Mouse (Mus musculus) liver, adult 2 months (tissue): ENCODE data around the gene Arhgef39. TPM values are rescaled to one million over a fixed set of nuclear protein-coding genes. Genes with fewer than 3 reads are reported as not detected.

Experiments used
- DNase-seq: peaks from one replicate; pipeline ENCODE4 v3.0.0-alpha.2; 2011; ENCODE audit warnings: low read depth, low spot score; ENCODE audit errors: extremely low read depth
- H3K27ac ChIP-seq: fragments of 200-500 bp; replicated peaks from 2 replicates; pipeline ENCODE4 v1.5.1; 2012; ENCODE audit warnings: low read depth, mild to moderate bottlenecking, control low read depth, inconsistent platforms, low read length; ENCODE audit not compliant: insufficient read depth
- H3K27me3 ChIP-seq: fragments of 200-500 bp; 2 replicates; pipeline ENCODE4 v1.6.1; 2012; ENCODE audit warnings: mild to moderate bottlenecking, moderate library complexity, low read length, inconsistent platforms; ENCODE audit not compliant: control insufficient read depth, insufficient read depth
- H3K36me3 ChIP-seq: fragments of 200-500 bp; 2 replicates; pipeline ENCODE4 v1.6.1; 2012; ENCODE audit warnings: low read length, inconsistent platforms; ENCODE audit not compliant: control insufficient read depth, insufficient read depth
- H3K4me1 ChIP-seq: fragments of 200-500 bp; 2 replicates; pipeline ENCODE4 v1.6.1; 2011; ENCODE audit warnings: low read length; ENCODE audit not compliant: control insufficient read depth, insufficient read depth
- H3K4me3 ChIP-seq: fragments of 200-500 bp; 2 replicates; pipeline ENCODE4 v1.5.1; 2011; ENCODE audit warnings: low read depth, mild to moderate bottlenecking, control low read depth, low read length, moderate library complexity; ENCODE audit not compliant: insufficient read depth
- H3K79me2 ChIP-seq: fragments of 200-500 bp; 2 replicates; pipeline ENCODE4 v1.6.1; 2012; ENCODE audit warnings: inconsistent platforms, mild to moderate bottlenecking, low read length, moderate library complexity; ENCODE audit not compliant: control insufficient read depth, insufficient read depth
- H3K9ac ChIP-seq: fragments of 200-500 bp; 2 replicates; pipeline ENCODE4 v1.6.1; 2012; ENCODE audit warnings: low read depth, mild to moderate bottlenecking, control low read depth, inconsistent platforms, low read length
- CTCF ChIP-seq: fragments of 200-500 bp; IDR thresholded peaks from 2 replicates; pipeline ENCODE4 v1.5.1; 2011; ENCODE audit warnings: low read depth, low read length, control low read depth
- POLR2A ChIP-seq: fragments of 200-500 bp; IDR thresholded peaks from 2 replicates; pipeline ENCODE4 v1.6.1; 2011; ENCODE audit warnings: low read length, control low read depth; ENCODE audit not compliant: insufficient read depth; ENCODE audit errors: extremely low read depth
- WGBS: fragments of 180-500 bp; shearing (Covaris S2); methylation state at CpG from one replicate; pipeline ENCODE4 v1.1.7; 2018; 5-methylcytosine and 5-hydroxymethylcytosine counted together
- polyA plus RNA-seq: library from polyadenylated mRNA; depleted of rRNA; stranded (reverse); fragments of >200 nt; gene quantifications from 2 replicates; pipeline ENCODE4 v1.2.3, GENCODE M21; 2012
- total RNA-seq: library from RNA; depleted of rRNA; stranded (reverse); fragments of >200 nt; gene quantifications from 2 replicates; pipeline ENCODE4 v1.2.3, GENCODE M21; 2014

Arhgef39 gene
- total and polyA plus RNA-seq, 2 experiments: 0.74 to 1.4 TPM

GRCm38 (mm10) chr4:43513300-43513699 lies 13.8 kb upstream of the Arhgef39 start:
- WGBS: 90% methylated on average over 4 of the region's 4 CpGs
- no peaks in the 10 kb centered on the region; the same call in 1 of the 2 replicates for H3K4me1 ChIP-seq

GRCm38 (mm10) chr4:43512653-43513052 lies 13.2 kb upstream of the Arhgef39 start:
- Histone ChIP-seq H3K4me1 (no peaks in the 10 kb centered on the region; the same call in 1 of the 2 replicates), H3K36me3 (no peaks in the 10 kb centered on the region), H3K27me3 (no peaks in the 10 kb centered on the region), H3K79me2 (no peaks in the 10 kb centered on the region), H3K27ac (no peak overlapping the region), H3K9ac (no peak overlapping the region), H3K4me3 (no peak overlapping the region)
- no peak for TF ChIP-seq CTCF
- TF ChIP-seq POLR2A: no peak
- no peak for DNase-seq
- 81% methylated on average over 7 of the region's 7 CpGs for WGBS

More at GRCm38 (mm10) chr4:43513300-43513699, 13.8 kb upstream of the Arhgef39 start:
- Histone ChIP-seq H3K9ac (no peak overlapping the region), H3K27ac (no peak overlapping the region), H3K79me2 (no peaks in the 10 kb centered on the region), H3K4me3 (no peak overlapping the region), H3K36me3 (no peaks in the 10 kb centered on the region), H3K27me3 (no peaks in the 10 kb centered on the region)
- no peak for DNase-seq
- no peak for TF ChIP-seq POLR2A
- no peak for TF ChIP-seq CTCF

GRCm38 (mm10) chr4:43511675-43512454 lies 12.4 kb upstream of the Arhgef39 start:
- no peak overlapping the region for H3K4me3 ChIP-seq
- H3K9ac ChIP-seq: no peak overlapping the region
- no peaks in the 10 kb centered on the region; the same call in 1 of the 2 replicates for H3K4me1 ChIP-seq
- 71% methylated on average over 19 of the region's 19 CpGs for WGBS
- H3K27ac ChIP-seq: no peak overlapping the region
- H3K36me3 ChIP-seq: no peaks in the 10 kb centered on the region
- DNase-seq: no peak
- H3K79me2 ChIP-seq: no peaks in the 10 kb centered on the region
- no peaks in the 10 kb centered on the region for H3K27me3 ChIP-seq
- no peak for TF ChIP-seq POLR2A
- TF ChIP-seq CTCF: no peak

- Histone ChIP-seq H3K79me2 (no peaks in the 10 kb centered on the region), H3K27me3 (no peaks in the 10 kb centered on the region), H3K4me1 (no peaks in the 10 kb centered on the region; the same call in 1 of the 2 replicates), H3K4me3 (no peak overlapping the region), H3K9ac (no peak overlapping the region), H3K36me3 (no peaks in the 10 kb centered on the region), H3K27ac (no peak overlapping the region)
- DNase-seq: no peak
- TF ChIP-seq POLR2A (no peak), CTCF (no peak)
- WGBS: 75% methylated on average over 9 of the region's 9 CpGs
Measured at GRCm38 (mm10) chr4:43509109-43509508, 9.6 kb upstream of the Arhgef39 start.

- TF ChIP-seq POLR2A: no peak
- TF ChIP-seq CTCF: no peak
- H3K4me1 ChIP-seq: no peaks in the 10 kb centered on the region; the same call in 1 of the 2 replicates
- H3K27ac ChIP-seq: no peak overlapping the region
- no peaks in the 10 kb centered on the region for H3K79me2 ChIP-seq
- no peaks in the 10 kb centered on the region for H3K36me3 ChIP-seq
- H3K27me3 ChIP-seq: no peaks in the 10 kb centered on the region
- 10% methylated on average over 13 of the region's 13 CpGs for WGBS
- DNase-seq: peak; percentile 70
- H3K4me3 ChIP-seq: peak overlapping the region; percentile 61
- peak overlapping the region; percentile 63 for H3K9ac ChIP-seq
Measured at GRCm38 (mm10) chr4:43508666-43508997, 9.1 kb upstream of the Arhgef39 start.
